Mouse (Mus musculus) kidney, postnatal 4 days (tissue): ENCODE results near the gene Jph2.

Experiments used
- DNase-seq, 2 experiments: peaks; one replicate each; pipeline ENCODE4 v3.0.0; 2021; ENCODE audit warnings: mixed read lengths in 2 of 2

Jph2 gene

GRCm38 (mm10) chr2:163359253-163359652 is 38.5 kb downstream of the Jph2 start:
- DNase-seq: no peak

- DNase-seq: no peak
These were observed 39.1 kb downstream of the Jph2 start for GRCm38 (mm10) chr2:163358662-163359061.

GRCm38 (mm10) chr2:163356113-163356840 is 41.5 kb downstream of the Jph2 start:
- DNase-seq: no peak

- no peak for DNase-seq
These were observed 42.1 kb downstream of the Jph2 start for GRCm38 (mm10) chr2:163355666-163356065.

GRCm38 (mm10) chr2:163353731-163354130 is 44.1 kb downstream of the Jph2 start:
- DNase-seq: no peak

GRCm38 (mm10) chr2:163350443-163350842 is 47.4 kb downstream of the Jph2 start:
- DNase-seq: no peak

- DNase-seq: no peak
These were observed 48.4 kb downstream of the Jph2 start for GRCm38 (mm10) chr2:163349411-163349810.

- no peak for DNase-seq
These were observed 49.1 kb downstream of the Jph2 start for GRCm38 (mm10) chr2:163348677-163349076.

GRCm38 (mm10) chr2:163347517-163348184 is 50.1 kb downstream of the Jph2 start:
- no peak for DNase-seq

GRCm38 (mm10) chr2:163346497-163346896 is 51.3 kb downstream of the Jph2 start:
- DNase-seq: no peak

GRCm38 (mm10) chr2:163344976-163345660 is 52.7 kb downstream of the Jph2 start:
- DNase-seq: peak in 1 of 2 experiments; percentile 39

- peak; percentile 50 to 55 for DNase-seq
These were observed 54.1 kb downstream of the Jph2 start for GRCm38 (mm10) chr2:163343671-163344070.

GRCm38 (mm10) chr2:163340263-163340662 is 57.5 kb downstream of the Jph2 start:
- peak; percentile 86 for DNase-seq

GRCm38 (mm10) chr2:163332368-163333055 is 65.3 kb downstream of the Jph2 start:
- no peak for DNase-seq

GRCm38 (mm10) chr2:163331423-163331822 is 66.4 kb downstream of the Jph2 start:
- DNase-seq: no peak

GRCm38 (mm10) chr2:163330742-163331141 is 67.1 kb downstream of the Jph2 start:
- DNase-seq: peak in 1 of 2 experiments; percentile 13

- DNase-seq: no peak
These were observed 74.6 kb downstream of the Jph2 start for GRCm38 (mm10) chr2:163323163-163323562.

GRCm38 (mm10) chr2:163318777-163319176 is 79.0 kb downstream of the Jph2 start:
- DNase-seq: no peak

GRCm38 (mm10) chr2:163317281-163317680 is 80.5 kb downstream of the Jph2 start:
- DNase-seq: no peak

- DNase-seq: no peak
These were observed 87.6 kb downstream of the Jph2 start for GRCm38 (mm10) chr2:163310163-163310688.

GRCm38 (mm10) chr2:163309376-163309775 is 88.4 kb downstream of the Jph2 start:
- DNase-seq: no peak

GRCm38 (mm10) chr2:163303037-163303436 is 94.8 kb downstream of the Jph2 start:
- no peak for DNase-seq

GRCm38 (mm10) chr2:163301641-163302040 is 96.2 kb downstream of the Jph2 start:
- DNase-seq: no peak
